Mouse (Mus musculus) cerebellum, adult 11-12 months (tissue): ENCODE results near the gene Papss2.

ENCODE experiments used
- DNase-seq: peaks from one replicate; pipeline ENCODE4 v3.0.0; 2022

The Papss2 gene

GRCm38 (mm10) chr19:32601033-32601770, 5.6 kb downstream of the Papss2 start:
- no peak for DNase-seq

GRCm38 (mm10) chr19:32603466-32603865, 7.9 kb downstream of the Papss2 start:
- no peak for DNase-seq

- no peak for DNase-seq
These were observed 8.5 kb downstream of the Papss2 start for GRCm38 (mm10) chr19:32604127-32604526.

GRCm38 (mm10) chr19:32604563-32605252, 9.1 kb downstream of the Papss2 start:
- no peak for DNase-seq

GRCm38 (mm10) chr19:32606227-32606827, 10.7 kb downstream of the Papss2 start:
- DNase-seq = no peak

GRCm38 (mm10) chr19:32607036-32607435, 11.4 kb downstream of the Papss2 start:
- no peak for DNase-seq

- no peak for DNase-seq
These were observed 15.9 kb downstream of the Papss2 start for GRCm38 (mm10) chr19:32611386-32612092.

- DNase-seq = no peak
These were observed 18.6 kb downstream of the Papss2 start for GRCm38 (mm10) chr19:32614046-32614771.

- DNase-seq = no peak
These were observed 19.1 kb downstream of the Papss2 start for GRCm38 (mm10) chr19:32614772-32615099.

- DNase-seq = no peak
These were observed 21.1 kb downstream of the Papss2 start for GRCm38 (mm10) chr19:32616646-32617045.

- no peak for DNase-seq
These were observed 24.1 kb downstream of the Papss2 start for GRCm38 (mm10) chr19:32619739-32620138.

- no peak for DNase-seq
These were observed 25.4 kb downstream of the Papss2 start for GRCm38 (mm10) chr19:32620859-32621445.

GRCm38 (mm10) chr19:32622142-32622541, 26.6 kb downstream of the Papss2 start:
- no peak for DNase-seq

GRCm38 (mm10) chr19:32626768-32627331, 31.3 kb downstream of the Papss2 start:
- DNase-seq = no peak

GRCm38 (mm10) chr19:32627631-32628030, 32.0 kb downstream of the Papss2 start:
- no peak for DNase-seq

- no peak for DNase-seq
These were observed 33.1 kb downstream of the Papss2 start for GRCm38 (mm10) chr19:32628572-32629132.

GRCm38 (mm10) chr19:32634916-32635315, 39.3 kb downstream of the Papss2 start:
- no peak for DNase-seq

- DNase-seq = no peak
These were observed 42.0 kb downstream of the Papss2 start for GRCm38 (mm10) chr19:32637357-32638275.

GRCm38 (mm10) chr19:32638276-32638903, 42.8 kb downstream of the Papss2 start:
- DNase-seq = no peak

GRCm38 (mm10) chr19:32641535-32641934, 45.9 kb downstream of the Papss2 start:
- no peak for DNase-seq
